Mouse (Mus musculus) kidney, postnatal 0 days (tissue): ENCODE results near the gene Guf1. TPM values are rescaled to one million over a fixed set of nuclear protein-coding genes. Genes with fewer than 3 reads are reported as not detected.

Experiments used
- ATAC-seq: fragments of 200-750 bp; cut with Nextera tagmentation; replicated peaks from 2 replicates; pipeline ENCODE4 v1.8.0; 2017; ENCODE audit warnings: low read depth, moderate number of reproducible peaks, moderate TSS enrichment, moderate library complexity; ENCODE audit not compliant: low FRiP score
- DNase-seq: peaks from one replicate; pipeline ENCODE4 v3.0.0-alpha.2; 2016; ENCODE audit warnings: low spot score
- H3K27ac ChIP-seq: fragments of 300-500 bp; sonication (generic); 2 replicates; pipeline ENCODE4 v1.5.1; 2014; ENCODE audit warnings: mild to moderate bottlenecking
- H3K27me3 ChIP-seq: fragments of 300-500 bp; sonication (generic); 2 replicates; pipeline ENCODE4 v1.6.1; 2014; ENCODE audit warnings: low read length, mixed read lengths; ENCODE audit not compliant: insufficient read depth
- H3K36me3 ChIP-seq: fragments of 300-500 bp; sonication (generic); 2 replicates; pipeline ENCODE4 v1.6.1; 2014; ENCODE audit warnings: low read length, mixed read lengths; ENCODE audit not compliant: insufficient read depth
- H3K4me1 ChIP-seq: fragments of 300-500 bp; sonication (generic); replicated peaks from 2 replicates; pipeline ENCODE4 v1.6.1; 2014; ENCODE audit warnings: antibody characterized with exemption, low read length, mixed read lengths; ENCODE audit not compliant: insufficient read depth
- H3K4me2 ChIP-seq: fragments of 300-500 bp; sonication (generic); 2 replicates; pipeline ENCODE4 v1.6.1; 2014; ENCODE audit warnings: mild to moderate bottlenecking, low read length, moderate library complexity, mixed read lengths
- H3K4me3 ChIP-seq: fragments of 300-500 bp; sonication (generic); replicated peaks from 2 replicates; pipeline ENCODE4 v1.5.1; 2014; ENCODE audit warnings: low read depth, low read length
- H3K9ac ChIP-seq: fragments of 300-500 bp; sonication (generic); 2 replicates; pipeline ENCODE4 v1.6.1; 2014; ENCODE audit warnings: low read depth, low read length
- H3K9me3 ChIP-seq: fragments of 300-500 bp; sonication (generic); replicated peaks from 2 replicates; pipeline ENCODE4 v1.6.1; 2016; ENCODE audit warnings: low read length, inconsistent platforms, mixed read lengths
- CTCF ChIP-seq: IDR thresholded peaks from 2 replicates; pipeline ENCODE4 v1.5.1; 2016; ENCODE audit warnings: antibody characterized with exemption, low read depth, mild to moderate bottlenecking, moderate library complexity
- WGBS: fragments of 180-500 bp; shearing (Covaris S2); extraction: QIAGEN DNeasy Blood & Tissue Kit; methylation state at CpG from one replicate; pipeline ENCODE4 v1.1.7; 2014; 5-methylcytosine and 5-hydroxymethylcytosine counted together
- polyA plus RNA-seq: library from polyadenylated mRNA; unstranded; fragments of >200 nt; fragmentation: Nextera tagmentation; extraction: Ambion mirVana; gene quantifications from 2 replicates; pipeline ENCODE4 v1.2.1, GENCODE M21; 2015

The Guf1 gene
- polyA plus RNA-seq, result 34.8 and 35.6 TPM in 2 replicates

- DNase-seq (peak; percentile 91), ATAC-seq (peak; percentile 97)
- peak; percentile 45; the same call in 1 of the 2 replicates for TF ChIP-seq CTCF
- Histone ChIP-seq H3K9ac (peak within 1 kb of the TSS; percentile 87), H3K4me3 (peak within 1 kb of the TSS; percentile 76), H3K27ac (peak within 1 kb of the TSS; percentile 83), H3K9me3 (no peaks in the 10 kb centered on the region), H3K4me2 (peak within 1 kb of the TSS; percentile 67), H3K27me3 (no peaks in the 10 kb centered on the region), H3K36me3 (peaks cover 7% of the 10 kb centered on the region; the same call in 1 of the 2 replicates), H3K4me1 (0 out of 2 replicates have a peak, but pooled peaks cover 6% of the 10 kb centered on the region)
- WGBS, result under 1% methylated on average over 72 of the region's 72 CpGs
Measured at GRCm38 (mm10) chr5:69556628-69557403, at the start of gene Guf1. Gene Guf1, plus strand, starts transcription at chr5:69556923.

GRCm38 (mm10) chr5:69507045-69507444, 49.7 kb upstream of the Guf1 start:
- Histone ChIP-seq H3K27ac (no peak overlapping the region), H3K4me3 (no peak overlapping the region), H3K4me2 (no peak overlapping the region), H3K9me3 (no peaks in the 10 kb centered on the region), H3K36me3 (no peaks in the 10 kb centered on the region), H3K4me1 (no peaks in the 10 kb centered on the region), H3K27me3 (no peaks in the 10 kb centered on the region), H3K9ac (no peak overlapping the region)
- DNase-seq (no peak), ATAC-seq (no peak)
- WGBS, result 79% methylated on average over 3 of the region's 3 CpGs
- TF ChIP-seq CTCF, result no peak

GRCm38 (mm10) chr5:69511631-69512030, 45.1 kb upstream of the Guf1 start:
- no peak overlapping the region for H3K9ac ChIP-seq
- ATAC-seq (no peak), DNase-seq (no peak)
- H3K4me1 ChIP-seq, result no peaks in the 10 kb centered on the region
- H3K27ac ChIP-seq, result no peak overlapping the region
- no peaks in the 10 kb centered on the region for H3K9me3 ChIP-seq
- no peaks in the 10 kb centered on the region for H3K27me3 ChIP-seq
- H3K4me2 ChIP-seq, result no peak overlapping the region
- no peaks in the 10 kb centered on the region for H3K36me3 ChIP-seq
- no peak for TF ChIP-seq CTCF
- H3K4me3 ChIP-seq, result no peak overlapping the region
- WGBS, result 29% methylated on average over 3 of the region's 3 CpGs

- WGBS, result 28% methylated on average over 4 of the region's 4 CpGs
- no peak overlapping the region for H3K4me2 ChIP-seq
- no peak for TF ChIP-seq CTCF
- DNase-seq (no peak), ATAC-seq (no peak)
- no peak overlapping the region for H3K9ac ChIP-seq
- H3K4me3 ChIP-seq, result no peak overlapping the region
- H3K27ac ChIP-seq, result no peak overlapping the region
- no peaks in the 10 kb centered on the region for H3K27me3 ChIP-seq
- H3K4me1 ChIP-seq, result no peaks in the 10 kb centered on the region
- H3K36me3 ChIP-seq, result no peaks in the 10 kb centered on the region
- no peaks in the 10 kb centered on the region for H3K9me3 ChIP-seq
Measured at GRCm38 (mm10) chr5:69512203-69512602, 44.5 kb upstream of the Guf1 start.

- H3K4me3 ChIP-seq, result no peak overlapping the region
- DNase-seq (peak; percentile 67), ATAC-seq (no peak)
- no peaks in the 10 kb centered on the region for H3K36me3 ChIP-seq
- no peaks in the 10 kb centered on the region for H3K27me3 ChIP-seq
- H3K9ac ChIP-seq, result no peak overlapping the region
- H3K4me2 ChIP-seq, result no peak overlapping the region
- H3K27ac ChIP-seq, result no peak overlapping the region
- whole genome bisulfite sequencing, result 33% methylated on average over 7 of the region's 7 CpGs
- no peaks in the 10 kb centered on the region for H3K9me3 ChIP-seq
- H3K4me1 ChIP-seq, result no peaks in the 10 kb centered on the region
- TF ChIP-seq CTCF, result peak; percentile 79
Measured at GRCm38 (mm10) chr5:69520661-69521278, 36.0 kb upstream of the Guf1 start.

- Histone ChIP-seq H3K27me3 (no peaks in the 10 kb centered on the region), H3K4me2 (no peak overlapping the region), H3K27ac (no peak overlapping the region), H3K4me3 (no peak overlapping the region), H3K9me3 (no peaks in the 10 kb centered on the region), H3K4me1 (no peaks in the 10 kb centered on the region), H3K36me3 (no peaks in the 10 kb centered on the region), H3K9ac (no peak overlapping the region)
- no peak for ATAC-seq
- no peak for TF ChIP-seq CTCF
- WGBS, result 68% methylated on average over 5 of the region's 5 CpGs
- no peak for DNase-seq
Measured at GRCm38 (mm10) chr5:69522064-69522463, 34.7 kb upstream of the Guf1 start.
